Mouse (Mus musculus): ENCODE measurements around the gene Supt20. TPM values are rescaled to one million over a fixed set of nuclear protein-coding genes. Genes with fewer than 3 reads are reported as not detected.

Supt20 gene
- polyA plus RNA-seq, 1 experiment from 2014 or later = 70.6 TPM

GRCm38 (mm10) chr3:54668141-54668540, 24.5 kb upstream of the Supt20 start:
- no peak overlapping the region for H3K27ac ChIP-seq (ENCODE audit: low read depth, low read length)
- 90% methylated on average over 3 of the region's 3 CpGs for WGBS
- no peak overlapping the region for H3K9ac ChIP-seq (ENCODE audit: low read depth, low read length)
- H3K4me2 ChIP-seq (ENCODE audit: low read length) = no peak overlapping the region
- no peak overlapping the region for H3K4me3 ChIP-seq (ENCODE audit: low read length)
- no peaks in the 10 kb centered on the region for H3K9me3 ChIP-seq (ENCODE audit: control insufficient read depth, low read length)
- no peaks in the 10 kb centered on the region for H3K27me3 ChIP-seq (replicated peaks; ENCODE audit: control insufficient read depth, insufficient read depth, low read length)
- no peaks in the 10 kb centered on the region for H3K4me1 ChIP-seq (ENCODE audit: control insufficient read depth, insufficient read depth, low read depth, low read length)
- no peak for ATAC-seq
- no peaks in the 10 kb centered on the region for H3K36me3 ChIP-seq (ENCODE audit: control insufficient read depth, insufficient read depth, low read length)

GRCm38 (mm10) chr3:54668722-54669121, 23.9 kb upstream of the Supt20 start:
- H3K27me3 ChIP-seq (replicated peaks; ENCODE audit: control insufficient read depth, insufficient read depth, low read length) = no peaks in the 10 kb centered on the region
- no peak for ATAC-seq
- H3K9ac ChIP-seq (ENCODE audit: low read depth, low read length) = no peak overlapping the region
- no peak overlapping the region for H3K4me3 ChIP-seq (ENCODE audit: low read length)
- H3K36me3 ChIP-seq (ENCODE audit: control insufficient read depth, insufficient read depth, low read length) = no peaks in the 10 kb centered on the region
- H3K9me3 ChIP-seq (ENCODE audit: control insufficient read depth, low read length) = no peaks in the 10 kb centered on the region
- H3K4me2 ChIP-seq (ENCODE audit: low read length) = no peak overlapping the region
- H3K4me1 ChIP-seq (ENCODE audit: control insufficient read depth, insufficient read depth, low read depth, low read length) = no peaks in the 10 kb centered on the region
- WGBS = 88% methylated on average over 6 of the region's 6 CpGs
- no peak overlapping the region for H3K27ac ChIP-seq (ENCODE audit: low read depth, low read length)

GRCm38 (mm10) chr3:54669559-54669958, 23.0 kb upstream of the Supt20 start:
- ATAC-seq = no peak
- H3K27ac ChIP-seq (ENCODE audit: low read depth, low read length) = no peak overlapping the region
- 87% methylated on average over 6 of the region's 6 CpGs for WGBS

GRCm38 (mm10) chr3:54672111-54672510, 20.5 kb upstream of the Supt20 start:
- no peaks in the 10 kb centered on the region for H3K9me3 ChIP-seq (ENCODE audit: control insufficient read depth, low read length)
- H3K36me3 ChIP-seq (ENCODE audit: control insufficient read depth, insufficient read depth, low read length) = no peaks in the 10 kb centered on the region
- no peak overlapping the region for H3K27ac ChIP-seq (ENCODE audit: low read depth, low read length)
- no peak overlapping the region for H3K4me2 ChIP-seq (ENCODE audit: low read length)
- no peak overlapping the region for H3K4me3 ChIP-seq (ENCODE audit: low read length)
- ATAC-seq = no peak
- H3K4me1 ChIP-seq (ENCODE audit: control insufficient read depth, insufficient read depth, low read depth, low read length) = no peaks in the 10 kb centered on the region
- 85% methylated on average over 3 of the region's 3 CpGs for WGBS
- H3K27me3 ChIP-seq (replicated peaks; ENCODE audit: control insufficient read depth, insufficient read depth, low read length) = no peaks in the 10 kb centered on the region
- H3K9ac ChIP-seq (ENCODE audit: low read depth, low read length) = no peak overlapping the region

More at GRCm38 (mm10) chr3:54669559-54669958, 23.0 kb upstream of the Supt20 start:
- no peak overlapping the region for H3K4me2 ChIP-seq (ENCODE audit: low read length)
- H3K27me3 ChIP-seq (replicated peaks; ENCODE audit: control insufficient read depth, insufficient read depth, low read length) = no peaks in the 10 kb centered on the region
- H3K4me3 ChIP-seq (ENCODE audit: low read length) = no peak overlapping the region
- H3K4me1 ChIP-seq (ENCODE audit: control insufficient read depth, insufficient read depth, low read depth, low read length) = no peaks in the 10 kb centered on the region
- H3K9me3 ChIP-seq (ENCODE audit: control insufficient read depth, low read length) = no peaks in the 10 kb centered on the region
- no peaks in the 10 kb centered on the region for H3K36me3 ChIP-seq (ENCODE audit: control insufficient read depth, insufficient read depth, low read length)
- H3K9ac ChIP-seq (ENCODE audit: low read depth, low read length) = no peak overlapping the region

- H3K9me3 ChIP-seq (ENCODE audit: control insufficient read depth, low read length) = no peaks in the 10 kb centered on the region
- H3K36me3 ChIP-seq (ENCODE audit: control insufficient read depth, insufficient read depth, low read length) = no peaks in the 10 kb centered on the region
- WGBS = 67% methylated on average over 13 of the region's 13 CpGs
- H3K4me2 ChIP-seq (ENCODE audit: low read length) = no peak overlapping the region
- no peaks in the 10 kb centered on the region for H3K4me1 ChIP-seq (ENCODE audit: control insufficient read depth, insufficient read depth, low read depth, low read length)
- H3K27me3 ChIP-seq (replicated peaks; ENCODE audit: control insufficient read depth, insufficient read depth, low read length) = no peaks in the 10 kb centered on the region
- H3K27ac ChIP-seq (ENCODE audit: low read depth, low read length) = no peak overlapping the region
- peak; percentile 11; the same call in 1 of the 2 replicates for ATAC-seq
- H3K9ac ChIP-seq (ENCODE audit: low read depth, low read length) = no peak overlapping the region
- H3K4me3 ChIP-seq (ENCODE audit: low read length) = no peak overlapping the region
Measured at GRCm38 (mm10) chr3:54672557-54673529, 19.8 kb upstream of the Supt20 start.

- H3K27me3 ChIP-seq (replicated peaks; ENCODE audit: control insufficient read depth, insufficient read depth, low read length) = no peaks in the 10 kb centered on the region
- no peaks in the 10 kb centered on the region for H3K4me1 ChIP-seq (ENCODE audit: control insufficient read depth, insufficient read depth, low read depth, low read length)
- no peak overlapping the region for H3K4me3 ChIP-seq (ENCODE audit: low read length)
- H3K36me3 ChIP-seq (ENCODE audit: control insufficient read depth, insufficient read depth, low read length) = no peaks in the 10 kb centered on the region
- whole genome bisulfite sequencing = 75% methylated on average over 2 of the region's 2 CpGs
- no peak for ATAC-seq
- H3K4me2 ChIP-seq (ENCODE audit: low read length) = no peak overlapping the region
- no peaks in the 10 kb centered on the region for H3K9me3 ChIP-seq (ENCODE audit: control insufficient read depth, low read length)
- H3K9ac ChIP-seq (ENCODE audit: low read depth, low read length) = no peak overlapping the region
- H3K27ac ChIP-seq (ENCODE audit: low read depth, low read length) = no peak overlapping the region
Measured at GRCm38 (mm10) chr3:54676818-54677217, 15.8 kb upstream of the Supt20 start.

- no peaks in the 10 kb centered on the region for H3K9me3 ChIP-seq (ENCODE audit: control insufficient read depth, low read length)
- no peak overlapping the region for H3K4me3 ChIP-seq (ENCODE audit: low read length)
- ATAC-seq = no peak
- no peaks in the 10 kb centered on the region for H3K4me1 ChIP-seq (ENCODE audit: control insufficient read depth, insufficient read depth, low read depth, low read length)
- no peak overlapping the region for H3K9ac ChIP-seq (ENCODE audit: low read depth, low read length)
- 83% methylated on average over 6 of the region's 6 CpGs for WGBS
- no peak overlapping the region for H3K27ac ChIP-seq (ENCODE audit: low read depth, low read length)
- H3K27me3 ChIP-seq (replicated peaks; ENCODE audit: control insufficient read depth, insufficient read depth, low read length) = no peaks in the 10 kb centered on the region
- H3K36me3 ChIP-seq (ENCODE audit: control insufficient read depth, insufficient read depth, low read length) = no peaks in the 10 kb centered on the region
- no peak overlapping the region for H3K4me2 ChIP-seq (ENCODE audit: low read length)
Measured at GRCm38 (mm10) chr3:54681310-54682204, 11.1 kb upstream of the Supt20 start.

- Histone ChIP-seq H3K4me2 (ENCODE audit: low read length) (no peak overlapping the region), H3K4me1 (ENCODE audit: control insufficient read depth, insufficient read depth, low read depth, low read length) (no peaks in the 10 kb centered on the region), H3K9ac (ENCODE audit: low read depth, low read length) (no peak overlapping the region), H3K27me3 (replicated peaks; ENCODE audit: control insufficient read depth, insufficient read depth, low read length) (no peaks in the 10 kb centered on the region), H3K4me3 (ENCODE audit: low read length) (no peak overlapping the region), H3K27ac (ENCODE audit: low read depth, low read length) (no peak overlapping the region), H3K9me3 (ENCODE audit: control insufficient read depth, low read length) (no peaks in the 10 kb centered on the region), H3K36me3 (ENCODE audit: control insufficient read depth, insufficient read depth, low read length) (no peaks in the 10 kb centered on the region)
- no peak for ATAC-seq
- WGBS = 97% methylated on average over 3 of the region's 3 CpGs
Measured at GRCm38 (mm10) chr3:54685202-54685601, 7.4 kb upstream of the Supt20 start.

- Histone ChIP-seq H3K27ac (ENCODE audit: low read depth, low read length) (no peak overlapping the region), H3K36me3 (ENCODE audit: control insufficient read depth, insufficient read depth, low read length) (no peaks in the 10 kb centered on the region), H3K4me1 (ENCODE audit: control insufficient read depth, insufficient read depth, low read depth, low read length) (peaks cover 3% of the 10 kb centered on the region), H3K9me3 (ENCODE audit: control insufficient read depth, low read length) (no peaks in the 10 kb centered on the region), H3K9ac (ENCODE audit: low read depth, low read length) (no peak overlapping the region), H3K27me3 (replicated peaks; ENCODE audit: control insufficient read depth, insufficient read depth, low read length) (no peaks in the 10 kb centered on the region), H3K4me2 (ENCODE audit: low read length) (no peak overlapping the region), H3K4me3 (ENCODE audit: low read length) (no peak overlapping the region)
- WGBS = 72% methylated on average over 2 of the region's 2 CpGs
- ATAC-seq = no peak
Measured at GRCm38 (mm10) chr3:54687245-54687644, 5.4 kb upstream of the Supt20 start.
